Mouse (Mus musculus) kidney, embryonic 15.5 days (tissue): ENCODE results near the gene Ptk6. TPM values are rescaled to one million over a fixed set of nuclear protein-coding genes. Genes with fewer than 3 reads are reported as not detected.

Experiments used
- ATAC-seq: fragments of 200-750 bp; cut with Nextera tagmentation; replicated peaks from 2 replicates; pipeline ENCODE4 v1.8.0; 2017; ENCODE audit warnings: moderate TSS enrichment; ENCODE audit not compliant: low FRiP score
- H3K27ac ChIP-seq: fragments of 300-500 bp; sonication (generic); 2 replicates; pipeline ENCODE4 v1.5.1; 2015; ENCODE audit warnings: mild to moderate bottlenecking, inconsistent platforms
- H3K27me3 ChIP-seq: fragments of 300-500 bp; sonication (generic); 2 replicates; pipeline ENCODE4 v1.6.1; 2015; ENCODE audit warnings: inconsistent platforms
- H3K36me3 ChIP-seq: fragments of 300-500 bp; sonication (generic); 2 replicates; pipeline ENCODE4 v1.6.1; 2015; ENCODE audit warnings: inconsistent platforms
- H3K4me1 ChIP-seq: fragments of 300-500 bp; sonication (generic); 2 replicates; pipeline ENCODE4 v1.6.1; 2015; ENCODE audit warnings: inconsistent platforms
- H3K4me2 ChIP-seq: fragments of 300-500 bp; sonication (generic); 2 replicates; pipeline ENCODE4 v1.6.1; 2015; ENCODE audit warnings: moderate library complexity, mild to moderate bottlenecking, inconsistent platforms
- H3K4me3 ChIP-seq: fragments of 300-500 bp; sonication (generic); replicated peaks from 2 replicates; pipeline ENCODE4 v1.5.1; 2015; ENCODE audit warnings: mild to moderate bottlenecking, inconsistent platforms
- H3K9ac ChIP-seq: fragments of 300-500 bp; sonication (generic); 2 replicates; pipeline ENCODE4 v1.6.1; 2015; ENCODE audit warnings: mild to moderate bottlenecking, inconsistent platforms
- H3K9me3 ChIP-seq: fragments of 300-500 bp; sonication (generic); replicated peaks from 2 replicates; pipeline ENCODE4 v1.6.1; 2016; ENCODE audit warnings: inconsistent platforms
- WGBS: fragments of 180-500 bp; shearing (Covaris S2); methylation state at CpG from one replicate; pipeline ENCODE4 v1.1.7; 2015; ENCODE audit warnings: mixed read lengths; 5-methylcytosine and 5-hydroxymethylcytosine counted together
- polyA plus RNA-seq: library from polyadenylated mRNA; unstranded; fragments of >200 nt; fragmentation: Nextera tagmentation; extraction: Ambion mirVana; gene quantifications from 2 replicates; pipeline ENCODE4 v1.2.1, GENCODE M21; 2015

The Ptk6 gene
- polyA plus RNA-seq, 1 experiment from 2014 or later, result not detected

DNA sequence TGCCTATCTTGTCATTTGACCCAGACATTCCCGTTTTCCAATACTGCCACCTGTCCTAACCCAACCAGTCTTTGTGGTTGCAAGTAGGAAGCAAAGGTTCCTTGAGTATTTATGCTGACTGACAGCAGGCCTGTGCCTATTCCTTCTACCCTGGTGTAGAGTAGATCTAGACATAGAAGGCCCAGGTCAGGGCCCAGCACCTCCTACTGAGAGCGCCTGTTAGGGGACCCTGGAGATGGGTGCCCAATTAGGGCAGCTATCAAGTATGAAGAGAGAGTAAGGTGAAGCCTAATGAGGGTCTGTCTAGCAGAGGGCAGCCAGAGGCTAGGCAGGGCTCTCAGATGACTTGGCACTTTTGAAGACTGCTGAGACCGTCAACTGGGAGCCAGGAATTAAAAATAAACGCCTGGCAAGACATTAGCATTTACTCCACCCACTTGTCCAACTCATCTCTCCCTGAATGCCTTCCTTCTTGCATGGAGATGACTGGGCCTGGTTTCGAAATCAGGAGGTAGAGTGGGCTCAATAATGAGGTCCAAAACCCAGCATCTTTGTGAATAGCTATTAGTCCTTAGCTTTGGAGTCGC is 44.8 kb downstream of the Ptk6 start:
- Histone ChIP-seq H3K4me3 (no peak overlapping the region), H3K9me3 (no peaks in the 10 kb centered on the region), H3K9ac (no peak overlapping the region), H3K36me3 (no peaks in the 10 kb centered on the region), H3K4me1 (peaks cover 8% of the 10 kb centered on the region), H3K27ac (no peak overlapping the region), H3K27me3 (peaks cover 61% of the 10 kb centered on the region), H3K4me2 (no peak overlapping the region)
- 77% methylated on average over 6 of the region's 6 CpGs for WGBS
- ATAC-seq, result no peak

DNA sequence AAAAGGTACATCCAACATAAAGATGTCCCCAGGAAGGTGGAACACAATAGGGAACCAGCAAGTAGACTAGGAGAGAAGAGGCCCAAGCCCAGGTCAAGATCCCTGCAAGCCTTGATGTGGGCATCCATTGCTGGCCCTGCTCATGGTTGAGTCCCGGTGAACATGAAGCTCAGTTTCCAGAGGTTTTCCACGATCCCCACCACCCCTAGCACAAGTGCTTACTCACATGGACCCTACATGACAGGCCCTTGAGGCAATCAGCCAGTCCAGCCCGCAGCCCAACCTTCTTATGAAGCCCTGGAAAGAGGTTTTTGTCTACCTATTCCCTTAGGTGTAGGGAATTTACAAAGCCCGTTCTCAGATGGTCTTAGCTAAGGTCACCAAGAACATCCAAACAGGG is 45.4 kb downstream of the Ptk6 start:
- no peaks in the 10 kb centered on the region for H3K36me3 ChIP-seq
- H3K4me3 ChIP-seq, result no peak overlapping the region; the same call in 1 of the 2 replicates
- H3K27me3 ChIP-seq, result peaks cover 65% of the 10 kb centered on the region
- ATAC-seq, result no peak
- WGBS, result 84% methylated on average over 4 of the region's 4 CpGs
- no peaks in the 10 kb centered on the region for H3K9me3 ChIP-seq
- peaks cover 8% of the 10 kb centered on the region for H3K4me1 ChIP-seq
- H3K27ac ChIP-seq, result no peak overlapping the region
- H3K9ac ChIP-seq, result no peak overlapping the region
- no peak overlapping the region for H3K4me2 ChIP-seq

DNA sequence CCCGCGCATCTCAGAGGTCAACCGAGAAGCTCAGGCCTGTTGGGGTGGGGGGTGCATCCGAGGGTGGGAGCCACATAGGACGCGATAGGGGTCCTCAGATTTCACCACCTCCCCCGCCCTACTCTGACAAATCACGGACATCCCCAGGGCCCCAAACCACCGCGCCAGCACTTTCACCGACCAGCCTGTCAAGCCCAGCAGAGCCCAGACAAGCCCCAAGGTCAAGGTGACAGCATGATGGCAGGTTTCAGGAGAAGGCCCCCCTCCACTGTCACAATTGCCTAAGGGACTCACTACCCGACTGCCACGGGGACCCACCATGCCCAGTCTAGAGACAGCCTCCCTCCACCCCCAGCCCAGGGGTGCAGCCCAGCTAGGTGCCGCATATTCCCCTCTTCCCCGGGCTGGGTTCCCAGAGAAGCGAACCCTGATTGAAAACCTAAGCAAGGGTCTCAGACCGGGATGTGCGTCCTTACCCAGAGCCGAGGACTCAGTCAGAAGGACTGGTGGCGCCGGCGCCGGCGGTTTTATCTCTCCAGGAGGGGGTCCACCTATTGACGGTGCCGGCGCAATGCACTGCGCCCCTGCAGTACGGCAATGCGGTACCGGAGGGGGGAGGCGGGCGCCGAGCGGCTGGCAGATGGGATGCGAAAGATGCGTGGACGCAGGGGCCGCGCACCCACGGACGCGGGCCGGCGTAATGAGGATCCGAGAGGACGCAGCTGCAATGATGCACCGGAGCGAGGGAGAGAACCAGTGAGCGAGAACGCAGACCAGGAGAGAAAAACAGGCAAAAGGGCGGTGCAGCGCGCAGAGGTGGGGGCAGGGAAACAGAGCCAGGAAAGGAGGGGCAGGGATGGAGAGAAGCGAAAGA is 46.1 kb downstream of the Ptk6 start, which contains the start of gene Eef1a2:
Eef1a2 (minus strand) TSS at position 767 of the 874 bp plus-strand sequence.
- Histone ChIP-seq H3K27me3 (peaks cover 67% of the 10 kb centered on the region), H3K4me3 (peak within 1 kb of the TSS; percentile 29), H3K4me2 (peak within 1 kb of the TSS; percentile 52), H3K36me3 (no peaks in the 10 kb centered on the region), H3K27ac (no peak within 1 kb of the TSS), H3K9me3 (no peaks in the 10 kb centered on the region), H3K4me1 (peaks cover 8% of the 10 kb centered on the region), H3K9ac (no peak within 1 kb of the TSS)
- no peak for ATAC-seq
- 3% methylated on average over 55 of the region's 55 CpGs for WGBS

DNA sequence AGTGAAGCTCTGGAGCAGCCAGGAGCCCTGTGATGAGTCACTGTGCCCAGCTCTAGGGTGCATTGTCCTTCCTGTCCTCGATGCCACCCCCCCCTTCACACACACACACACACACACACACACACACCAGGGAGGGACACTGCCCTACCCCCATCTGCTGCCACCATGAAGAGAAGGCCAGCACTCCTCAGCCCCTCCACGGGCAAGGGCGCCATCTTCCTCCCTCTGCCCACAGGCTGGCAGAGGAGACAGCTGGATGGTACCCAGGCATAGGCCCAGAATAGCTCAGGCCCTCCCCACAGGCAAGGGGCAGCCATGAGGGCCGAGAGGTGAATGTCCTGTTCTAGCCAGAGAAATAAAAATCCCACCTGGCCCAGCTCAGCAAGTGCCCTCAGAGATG is 46.8 kb downstream of the Ptk6 start:
- Histone ChIP-seq H3K4me1 (peaks cover 8% of the 10 kb centered on the region), H3K27me3 (peaks cover 74% of the 10 kb centered on the region), H3K4me2 (no peak overlapping the region), H3K36me3 (no peaks in the 10 kb centered on the region), H3K27ac (no peak overlapping the region), H3K9me3 (no peaks in the 10 kb centered on the region), H3K4me3 (no peak overlapping the region), H3K9ac (no peak overlapping the region)
- 66% methylated on average over 4 of the region's 4 CpGs for WGBS
- no peak for ATAC-seq

DNA sequence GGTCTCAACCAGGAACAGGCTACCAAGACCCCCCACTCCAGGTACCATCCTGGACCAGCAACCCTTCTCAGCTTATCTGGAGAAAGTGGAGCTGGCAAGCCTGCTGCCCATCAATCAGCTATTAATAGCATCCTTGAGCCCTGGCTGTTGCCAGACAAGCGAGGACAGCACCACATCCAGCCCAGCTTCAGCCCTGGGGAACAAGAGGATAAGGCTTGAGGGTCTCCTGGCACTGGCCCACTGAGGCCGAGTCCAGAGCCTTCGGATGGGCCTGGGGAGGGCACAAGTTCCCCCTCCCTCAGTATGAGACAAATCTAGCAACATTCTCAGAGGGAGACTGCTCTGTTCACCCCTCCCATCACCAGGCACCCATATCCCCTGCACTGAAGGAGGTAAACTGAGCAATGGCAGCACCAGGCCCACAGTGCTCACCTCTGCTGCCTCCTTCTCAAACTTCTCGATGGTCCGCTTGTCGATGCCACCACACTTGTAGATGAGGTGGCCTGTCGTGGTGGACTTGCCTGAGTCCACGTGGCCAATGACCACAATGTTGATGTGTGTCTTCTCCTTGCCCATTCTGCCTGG is 47.7 kb downstream of the Ptk6 start:
- Histone ChIP-seq H3K4me1 (peaks cover 8% of the 10 kb centered on the region), H3K4me3 (no peak overlapping the region), H3K27me3 (peaks cover 82% of the 10 kb centered on the region), H3K27ac (no peak overlapping the region), H3K9ac (no peak overlapping the region), H3K4me2 (no peak overlapping the region), H3K36me3 (no peaks in the 10 kb centered on the region), H3K9me3 (no peaks in the 10 kb centered on the region)
- ATAC-seq, result no peak
- 74% methylated on average over 8 of the region's 8 CpGs for WGBS

DNA sequence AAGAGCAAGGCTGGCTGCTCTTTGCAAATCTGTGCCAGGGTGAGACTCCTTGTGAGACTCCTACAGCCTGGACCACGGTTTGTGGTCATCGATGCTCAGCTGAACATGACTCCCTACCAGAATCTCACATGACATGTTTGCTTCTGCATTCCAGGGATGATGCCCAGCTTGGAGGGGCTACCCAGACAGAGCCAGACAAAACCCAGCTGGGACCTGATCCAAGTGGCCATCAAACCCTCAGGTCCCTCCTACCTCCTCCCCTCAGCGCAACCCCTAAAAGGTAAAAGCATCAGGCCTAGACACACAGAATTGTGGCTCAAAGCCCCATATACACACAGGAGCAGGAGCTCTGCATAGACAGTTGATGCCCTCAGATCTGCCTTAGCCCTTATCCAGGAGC is 48.2 kb downstream of the Ptk6 start:
- Histone ChIP-seq H3K4me1 (peaks cover 8% of the 10 kb centered on the region), H3K4me2 (no peak overlapping the region), H3K27me3 (peaks cover 87% of the 10 kb centered on the region), H3K36me3 (no peaks in the 10 kb centered on the region), H3K9me3 (no peaks in the 10 kb centered on the region), H3K4me3 (no peak overlapping the region), H3K27ac (no peak overlapping the region), H3K9ac (no peak overlapping the region)
- 64% methylated on average over 3 of the region's 3 CpGs for WGBS
- ATAC-seq, result no peak

DNA sequence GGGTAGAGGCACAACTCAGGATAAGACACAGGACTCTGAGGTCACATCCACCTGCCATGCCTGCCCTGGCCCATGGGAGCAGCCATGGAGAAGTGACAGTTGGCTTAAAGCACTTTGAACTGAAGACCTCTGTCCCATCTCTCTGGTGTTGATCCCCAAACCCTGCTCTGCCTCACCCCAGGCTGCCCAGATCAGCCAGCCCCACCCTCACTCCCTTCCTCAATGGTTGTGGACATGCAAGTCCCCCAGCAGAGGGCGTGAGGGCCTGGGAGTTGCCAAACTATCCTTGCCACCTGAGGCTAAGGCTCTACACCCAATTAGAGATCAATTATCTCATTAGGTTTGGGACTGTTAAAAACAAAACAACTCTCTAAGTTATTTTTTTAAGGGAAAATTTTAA is 48.8 kb downstream of the Ptk6 start:
- no peak for ATAC-seq
- 4% methylated on average over 1 of the region's 1 CpGs for WGBS
- Histone ChIP-seq H3K27me3 (peaks cover 89% of the 10 kb centered on the region), H3K4me1 (peaks cover 8% of the 10 kb centered on the region), H3K4me2 (no peak overlapping the region), H3K36me3 (no peaks in the 10 kb centered on the region), H3K27ac (no peak overlapping the region), H3K4me3 (no peak overlapping the region), H3K9ac (no peak overlapping the region), H3K9me3 (no peaks in the 10 kb centered on the region)

GRCm38 (mm10) chr2:181153131-181153530 is 49.5 kb downstream of the Ptk6 start:
- Histone ChIP-seq H3K9ac (no peak overlapping the region), H3K27ac (no peak overlapping the region), H3K4me1 (peaks cover 11% of the 10 kb centered on the region), H3K27me3 (peaks cover 87% of the 10 kb centered on the region), H3K4me3 (no peak overlapping the region), H3K9me3 (no peaks in the 10 kb centered on the region), H3K36me3 (no peaks in the 10 kb centered on the region), H3K4me2 (no peak overlapping the region)
- no peak for ATAC-seq
- WGBS, result 84% methylated on average over 1 of the region's 1 CpGs

GRCm38 (mm10) chr2:181152701-181153100 is 49.9 kb downstream of the Ptk6 start:
- H3K4me2 ChIP-seq, result no peak overlapping the region
- no peaks in the 10 kb centered on the region for H3K9me3 ChIP-seq
- ATAC-seq, result no peak
- H3K4me1 ChIP-seq, result peaks cover 15% of the 10 kb centered on the region
- peaks cover 86% of the 10 kb centered on the region for H3K27me3 ChIP-seq
- H3K9ac ChIP-seq, result no peak overlapping the region
- no peak overlapping the region for H3K27ac ChIP-seq
- no peak overlapping the region for H3K4me3 ChIP-seq
- WGBS, result 92% methylated on average over 17 of the region's 17 CpGs
- H3K36me3 ChIP-seq, result no peaks in the 10 kb centered on the region

DNA sequence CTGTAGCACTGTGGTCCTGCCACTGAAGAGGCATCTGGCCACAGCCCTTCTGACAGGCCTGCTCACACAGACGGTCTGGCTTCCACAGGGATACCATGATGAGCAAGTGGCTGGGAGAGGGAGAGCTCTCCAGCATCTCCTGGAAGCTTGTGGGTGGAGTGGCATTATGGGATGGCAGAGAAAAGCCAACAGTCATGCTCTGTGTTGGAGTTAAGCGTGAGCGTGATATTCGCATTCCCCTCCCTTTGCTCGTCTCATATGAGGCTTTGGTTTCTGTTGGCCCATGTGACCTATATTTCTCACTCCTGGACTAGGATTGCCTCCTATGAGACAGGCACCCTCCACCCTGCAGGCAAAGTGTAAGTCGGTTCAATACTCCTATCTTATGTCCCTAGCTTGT is 52.3 kb downstream of the Ptk6 start:
- no peak overlapping the region for H3K9ac ChIP-seq
- peaks cover 84% of the 10 kb centered on the region for H3K27me3 ChIP-seq
- ATAC-seq, result no peak
- no peaks in the 10 kb centered on the region for H3K36me3 ChIP-seq
- no peak overlapping the region for H3K4me3 ChIP-seq
- no peak overlapping the region for H3K4me2 ChIP-seq
- no peaks in the 10 kb centered on the region for H3K9me3 ChIP-seq
- H3K27ac ChIP-seq, result no peak overlapping the region
- 66% methylated on average over 6 of the region's 6 CpGs for WGBS
- peaks cover 12% of the 10 kb centered on the region for H3K4me1 ChIP-seq

DNA sequence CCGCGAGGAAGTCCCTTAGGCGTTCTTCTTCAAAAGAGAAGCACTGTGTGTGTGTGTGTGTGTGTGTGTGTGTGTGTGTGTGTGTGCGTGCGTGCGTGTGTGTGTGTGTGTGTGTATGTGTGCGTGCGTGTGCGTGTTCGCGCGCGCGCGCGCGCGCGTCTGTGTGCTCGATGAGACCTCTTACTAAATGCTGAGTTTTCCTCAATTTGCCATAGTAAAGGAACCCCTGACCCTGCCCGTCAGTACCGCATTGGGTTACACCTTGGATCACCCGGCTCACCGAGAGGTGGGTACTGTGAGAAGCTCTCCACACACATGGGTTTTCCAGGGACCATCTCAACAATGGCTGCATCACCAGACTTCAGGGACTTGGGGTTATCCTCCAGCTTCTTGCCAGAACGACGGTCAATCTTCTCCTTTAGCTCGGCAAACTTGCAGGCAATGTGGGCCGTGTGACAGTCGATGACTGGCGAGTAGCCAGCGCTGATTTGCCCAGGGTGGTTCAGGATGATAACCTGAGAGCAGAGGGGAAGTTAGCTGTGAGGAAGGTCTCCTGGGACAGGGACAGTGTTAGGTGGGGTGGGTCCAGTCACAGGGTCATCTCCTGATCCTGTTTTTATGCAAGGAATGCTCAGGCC is 54.2 kb downstream of the Ptk6 start:
- H3K4me2 ChIP-seq, result peak overlapping the region; percentile 95
- H3K9me3 ChIP-seq, result no peaks in the 10 kb centered on the region
- 16% methylated on average over 31 of the region's 31 CpGs for WGBS
- peaks cover 12% of the 10 kb centered on the region for H3K4me1 ChIP-seq
- H3K4me3 ChIP-seq, result peak overlapping the region; percentile 51
- no peak for ATAC-seq
- H3K9ac ChIP-seq, result no peak overlapping the region
- H3K27me3 ChIP-seq, result peaks cover 76% of the 10 kb centered on the region
- no peaks in the 10 kb centered on the region for H3K36me3 ChIP-seq
- no peak overlapping the region for H3K27ac ChIP-seq
